Mouse (Mus musculus) ovary, postnatal 36 days (tissue): Measurements from ENCODE around the gene Armc9.
A peak's percentile ranks its signal among the peaks of the same experiment; 100 is the strongest.

Experiments used
- DNase-seq: peaks from one replicate; pipeline ENCODE4 v3.0.0; 2022; ENCODE audit warnings: low spot score, mixed read lengths

The Armc9 gene

DNA sequence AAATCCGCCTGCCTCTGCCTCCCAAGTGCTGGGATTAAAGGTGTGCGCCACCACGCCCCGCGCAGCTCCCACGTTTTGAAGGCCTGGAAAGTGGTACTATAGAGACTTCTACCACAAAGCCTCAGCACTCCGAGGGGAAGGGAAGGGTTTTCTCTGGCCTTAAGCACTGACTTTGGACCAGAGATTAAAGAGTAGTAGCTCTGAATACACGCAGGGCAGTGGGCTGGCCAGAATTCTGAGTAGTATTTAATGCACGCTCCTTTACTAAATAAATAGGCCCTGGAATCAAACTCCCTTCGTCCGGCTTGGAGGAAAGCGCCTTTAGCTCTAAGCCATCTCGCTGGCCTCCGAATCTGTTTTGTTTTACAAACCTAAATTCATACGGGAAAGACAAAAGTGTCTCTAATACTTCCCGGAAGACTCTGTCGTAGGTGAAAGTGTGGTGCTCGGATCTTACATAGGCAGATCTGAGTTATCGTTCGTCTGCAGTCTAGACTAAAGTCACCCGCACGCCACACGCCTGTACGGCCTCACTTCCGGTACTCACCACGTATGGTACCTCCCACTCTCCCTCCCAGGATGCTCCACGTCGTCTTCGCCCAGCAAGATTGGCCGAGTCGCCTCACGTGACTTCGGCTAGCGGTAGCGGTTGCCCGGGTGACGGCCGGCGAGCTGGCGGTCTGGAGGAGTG is at the start of gene Armc9:
Armc9 (plus strand) TSS at position 648 of the 691 bp plus-strand sequence.
- DNase-seq: peak; percentile 93

DNA sequence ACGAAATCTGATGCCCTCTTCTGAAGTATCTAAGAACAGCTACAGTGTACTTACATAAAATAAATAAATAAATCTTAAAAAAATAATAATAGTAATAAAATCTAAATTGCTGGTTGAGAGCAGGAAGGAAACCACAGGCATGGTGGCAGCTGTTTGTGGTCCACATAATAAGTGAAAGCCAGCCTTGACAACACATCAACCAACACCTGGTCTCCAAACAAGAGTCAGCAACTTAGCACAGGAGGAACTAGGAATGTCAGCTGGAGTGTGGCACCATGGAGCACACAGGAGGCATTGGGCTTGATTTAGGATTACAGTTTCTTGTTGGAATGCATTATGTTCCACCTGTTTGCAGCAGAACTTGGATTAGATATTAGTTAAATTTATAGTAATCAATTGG is 49.5 kb upstream of the Armc9 start:
- DNase-seq: no peak

DNA sequence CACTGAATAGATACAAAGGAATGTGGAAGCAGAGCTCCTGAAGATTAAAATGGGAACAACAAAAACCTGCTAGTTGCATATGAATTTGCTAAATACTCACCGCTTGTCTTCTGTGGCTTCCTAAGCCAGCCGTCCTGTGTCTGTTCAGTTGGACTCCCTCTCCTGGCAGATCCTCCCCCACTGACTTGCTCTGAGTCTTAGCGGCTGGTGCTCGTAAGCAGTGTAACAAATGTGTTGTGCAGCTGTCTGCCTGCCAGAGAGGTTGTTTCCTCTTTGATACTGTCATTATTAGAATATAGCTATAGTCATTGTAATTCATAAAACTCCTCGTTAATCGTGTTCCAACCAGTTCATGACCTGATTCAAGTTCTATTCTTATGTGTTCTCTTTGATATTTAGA is 42.8 kb upstream of the Armc9 start, which contains the start of gene Htr2b:
Htr2b (minus strand) TSS at position 192 of the 400 bp plus-strand sequence.
- DNase-seq: peak; percentile 21

DNA sequence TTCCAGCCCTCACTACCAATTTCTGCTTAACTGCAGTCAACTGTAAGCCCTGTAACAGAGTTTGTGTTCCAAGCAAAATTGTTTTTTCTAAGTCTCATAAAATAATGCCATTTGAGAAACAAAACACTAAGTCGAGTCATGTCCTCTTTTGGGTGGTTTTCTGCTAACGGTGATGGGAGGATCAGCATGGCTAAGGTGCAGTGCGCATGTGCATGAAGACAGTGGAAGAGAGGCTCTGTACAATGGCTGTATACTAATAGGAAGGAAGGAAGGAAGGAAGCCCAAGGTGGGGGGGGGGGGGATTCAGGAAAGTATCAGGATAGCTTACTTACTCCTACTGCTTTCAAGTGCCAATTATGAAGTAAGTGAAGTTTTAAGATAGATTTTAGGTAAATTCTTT is 40.4 kb upstream of the Armc9 start:
- DNase-seq: no peak

DNA sequence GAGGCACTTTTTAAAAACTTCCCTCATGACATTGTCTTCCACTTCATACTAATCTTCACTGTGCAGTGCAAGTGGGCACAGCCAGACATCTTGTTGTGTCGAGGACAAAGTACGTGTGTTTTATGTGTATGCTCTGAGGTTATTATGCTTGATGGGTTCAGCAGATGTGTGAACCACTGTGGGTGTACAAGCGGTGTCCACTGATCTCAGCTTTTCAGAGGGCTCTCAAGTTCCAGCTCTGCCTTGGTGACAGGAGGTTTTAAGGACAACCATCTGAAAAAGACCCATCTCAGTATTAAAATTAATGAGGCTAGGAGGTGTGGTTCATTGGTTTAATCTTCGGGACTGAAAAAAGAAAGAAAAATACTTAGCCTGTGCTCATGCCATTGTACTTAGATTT is 35.0 kb upstream of the Armc9 start:
- no peak for DNase-seq

DNA sequence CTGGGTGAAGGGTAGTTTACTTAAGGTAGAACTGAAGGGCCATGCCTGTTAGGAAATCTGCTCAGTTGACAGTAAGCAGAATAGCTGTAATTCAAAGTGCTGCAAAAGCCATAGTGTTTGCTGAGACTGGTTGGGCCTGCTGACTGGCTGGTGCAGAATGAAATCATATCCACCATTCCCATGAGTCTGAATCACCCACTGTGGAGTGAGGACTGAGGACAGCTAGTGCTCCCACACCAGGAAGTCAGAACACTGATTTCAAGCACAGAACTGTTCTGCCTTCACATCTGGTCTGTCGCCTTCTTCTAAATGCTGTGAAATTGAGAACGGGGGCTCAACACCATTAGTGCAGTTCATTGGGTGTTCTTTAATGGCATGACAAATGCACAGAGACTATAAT is 28.5 kb upstream of the Armc9 start:
- DNase-seq: no peak

DNA sequence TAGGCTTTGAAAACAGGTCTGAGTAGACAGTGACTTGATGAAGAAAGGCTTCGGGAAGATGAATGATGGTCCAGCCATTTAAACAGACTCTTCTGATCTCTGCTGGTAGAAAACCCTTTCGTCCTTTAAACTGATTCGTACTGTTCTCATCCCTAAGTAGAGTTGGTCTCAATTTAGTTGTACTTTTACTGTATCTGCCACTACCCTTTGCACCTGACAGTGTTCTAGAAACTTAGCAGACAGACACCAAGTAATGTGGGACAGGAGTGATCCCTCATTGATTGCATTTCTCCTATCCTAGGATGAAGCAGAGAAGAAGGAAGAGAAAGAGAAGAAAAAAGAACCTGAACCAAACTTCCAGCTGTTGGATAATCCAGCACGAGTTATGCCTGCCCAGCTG is 21.2 kb upstream of the Armc9 start, which contains the start of gene Gm21972:
Gm21972 (plus strand) TSS at position 301 of the 400 bp plus-strand sequence.
- DNase-seq: no peak

DNA sequence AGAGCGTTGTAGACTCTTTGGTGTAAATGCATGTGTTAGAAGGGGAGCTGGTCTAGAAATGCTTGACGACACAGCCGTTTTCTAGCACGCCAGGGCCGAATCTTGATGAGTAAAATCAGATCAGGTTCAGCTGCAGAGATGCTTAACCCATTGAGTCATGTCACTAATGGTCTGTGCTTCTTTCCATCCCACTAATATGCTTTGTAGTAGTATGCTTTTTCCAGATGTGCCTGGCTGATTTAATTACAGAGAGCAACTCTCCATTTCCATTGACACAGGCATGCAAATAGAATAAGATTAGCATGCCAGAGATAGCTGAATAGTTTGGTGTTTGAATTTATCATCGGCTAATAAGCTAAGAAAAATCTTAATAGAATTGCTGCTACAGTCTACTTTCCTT is 19.3 kb upstream of the Armc9 start:
- DNase-seq: no peak

DNA sequence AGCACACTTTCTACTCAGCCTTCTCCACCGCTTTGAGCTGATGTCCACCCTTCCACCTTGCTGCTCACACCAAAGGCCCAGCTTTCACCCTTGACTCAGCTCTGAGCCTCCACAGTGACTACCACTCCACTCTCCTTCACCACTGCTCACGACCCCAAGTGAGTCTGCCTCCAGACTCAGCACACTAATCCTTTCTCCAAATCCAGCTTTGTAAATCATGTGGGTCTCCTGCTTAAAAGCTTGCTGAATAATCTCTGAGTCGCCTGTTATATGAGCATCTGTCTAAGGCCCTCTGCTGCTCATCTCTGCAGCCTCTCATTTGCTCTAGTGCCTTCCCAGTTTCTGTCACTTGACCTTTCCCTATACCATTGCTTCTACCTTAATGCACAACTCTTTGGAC is 13.5 kb upstream of the Armc9 start:
- DNase-seq: no peak

DNA sequence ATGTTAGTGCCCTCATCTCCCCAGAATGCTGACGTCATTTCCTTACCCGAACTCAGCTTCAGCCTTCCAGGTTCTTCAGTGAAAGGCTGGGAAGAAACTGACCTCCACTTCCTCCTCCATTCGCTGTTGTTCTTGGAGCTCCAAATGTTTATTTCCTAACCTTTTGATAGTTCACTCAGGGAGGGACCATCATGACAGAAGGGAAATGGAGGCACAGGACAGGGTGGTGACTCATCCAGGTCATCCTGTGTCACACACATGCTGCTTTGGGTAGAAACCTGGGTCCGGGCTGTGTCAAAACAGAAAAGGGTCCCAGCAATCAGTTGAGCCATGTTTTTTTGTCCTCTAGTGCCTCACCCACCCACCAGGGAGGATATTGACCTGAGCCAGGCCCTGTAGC is 11.4 kb upstream of the Armc9 start:
- DNase-seq: no peak

DNA sequence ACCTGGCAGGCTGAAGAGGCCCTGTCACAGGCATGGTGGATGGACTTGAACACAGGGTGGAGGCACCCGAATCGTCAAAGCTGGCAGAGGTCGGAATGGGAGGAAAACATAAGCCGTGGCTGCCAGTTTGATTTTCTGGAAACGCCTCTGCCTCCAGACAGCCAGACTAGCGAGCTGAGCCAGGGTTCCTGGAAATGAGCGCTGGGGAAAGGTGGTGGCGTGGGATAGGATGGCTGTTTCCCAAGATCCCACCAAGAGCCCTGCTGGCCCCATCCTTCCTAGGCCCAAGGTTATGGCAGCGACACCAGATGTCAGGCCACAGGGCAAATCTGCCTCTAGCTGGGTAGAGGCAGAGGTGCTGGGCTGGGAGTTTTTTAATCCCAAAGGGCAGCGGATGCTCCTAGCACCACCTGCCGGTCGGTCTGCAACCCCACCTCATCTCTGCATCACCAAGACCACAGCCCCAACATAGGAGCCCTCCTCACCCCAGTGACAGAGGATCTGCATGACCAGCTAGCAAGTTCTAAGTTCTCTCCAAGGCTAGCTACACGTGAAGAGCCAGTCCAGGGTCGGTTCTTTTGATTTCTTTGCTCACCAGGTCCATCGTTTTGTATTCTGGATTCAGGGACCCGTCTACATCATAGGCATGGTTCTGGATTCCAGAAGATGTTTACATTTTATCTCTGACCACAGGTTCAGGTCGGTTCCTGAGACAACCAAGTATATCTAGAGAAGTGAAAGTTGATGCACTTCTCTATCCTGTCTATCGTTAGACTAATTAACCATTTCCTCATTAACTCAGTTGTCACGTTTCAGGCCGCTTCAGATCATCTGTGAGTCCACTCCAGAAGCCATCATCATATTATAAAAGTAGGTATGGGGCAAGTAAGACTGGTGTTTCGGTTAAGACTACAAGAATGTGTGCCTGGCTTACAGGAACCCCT is 10.3 kb upstream of the Armc9 start:
- peak; percentile 15 for DNase-seq

DNA sequence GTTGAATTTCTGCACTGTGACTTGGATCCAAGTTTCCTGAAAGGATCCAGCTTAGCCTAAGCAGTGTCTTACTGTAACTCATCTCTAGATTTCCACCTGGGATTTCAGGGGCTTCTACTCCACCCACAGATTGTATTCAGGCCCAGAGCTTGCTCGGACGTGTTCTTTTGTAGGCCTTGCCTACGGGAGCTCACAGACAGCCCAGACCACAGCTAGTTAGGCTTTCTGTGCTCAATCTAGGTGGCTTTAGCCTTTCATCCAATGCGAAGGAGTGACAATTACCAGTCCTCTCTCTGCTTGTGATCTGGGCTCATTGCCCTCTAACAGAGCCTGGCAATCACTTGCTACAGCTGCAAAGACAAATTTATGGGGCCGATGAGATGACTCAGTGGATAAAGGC is 8.3 kb upstream of the Armc9 start:
- no peak for DNase-seq

DNA sequence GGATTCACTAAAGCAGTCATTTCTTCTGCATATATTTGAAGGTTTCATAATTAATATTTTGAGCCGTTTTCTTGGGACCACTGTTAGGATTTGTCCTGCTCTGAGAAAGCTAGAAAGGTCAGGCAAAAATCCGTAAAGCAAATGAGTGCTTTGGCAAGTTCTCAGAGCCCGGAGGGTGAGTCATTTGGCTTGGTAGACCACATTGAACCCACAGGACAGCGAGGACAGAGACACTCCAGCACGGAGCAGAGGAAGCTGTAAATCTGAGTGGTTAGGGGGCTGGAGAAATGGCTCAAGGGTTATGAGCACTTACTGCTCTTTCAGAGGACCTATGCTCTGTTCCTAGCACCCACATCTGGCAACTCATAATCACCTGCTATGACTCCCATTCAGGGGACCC is 7.0 kb upstream of the Armc9 start:
- DNase-seq: no peak

DNA sequence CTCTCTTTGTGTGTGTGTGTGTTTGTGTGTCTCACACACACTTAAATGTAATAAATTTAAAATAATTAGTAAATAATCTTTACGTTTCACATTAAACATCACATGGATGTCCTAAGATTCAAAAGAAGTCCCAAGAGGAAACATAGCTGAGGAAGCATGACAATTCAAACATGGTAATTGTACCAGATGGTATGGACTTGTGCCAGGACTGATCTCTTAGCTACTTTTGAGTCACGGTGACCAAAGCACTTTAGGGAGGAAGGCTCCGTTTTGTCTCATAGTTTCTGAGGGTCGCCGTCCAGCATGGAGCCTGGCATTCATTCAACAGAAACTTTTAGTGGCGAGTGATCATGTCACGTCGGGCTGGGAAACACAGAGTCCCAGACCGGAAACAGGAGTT is 6.4 kb upstream of the Armc9 start:
- no peak for DNase-seq

DNA sequence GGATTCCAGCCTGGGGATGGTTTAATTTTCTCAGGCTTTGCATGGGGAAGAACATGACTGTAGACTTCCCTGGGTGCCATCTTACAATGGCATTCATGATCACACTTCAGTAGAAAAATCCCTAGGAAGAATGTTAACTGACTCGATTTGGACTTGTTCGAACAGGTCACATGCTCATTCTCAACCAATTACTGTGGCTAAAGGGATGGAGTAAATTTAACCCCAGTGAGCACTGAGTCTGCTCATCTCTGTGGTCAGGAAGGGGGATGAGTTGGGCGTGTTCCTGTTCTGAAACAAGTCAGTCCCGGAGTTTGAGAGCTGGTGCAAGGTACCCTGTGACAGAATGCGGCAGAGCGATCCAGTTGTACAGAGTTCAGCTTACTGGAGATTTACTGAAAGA is 3.7 kb upstream of the Armc9 start:
- no peak for DNase-seq

DNA sequence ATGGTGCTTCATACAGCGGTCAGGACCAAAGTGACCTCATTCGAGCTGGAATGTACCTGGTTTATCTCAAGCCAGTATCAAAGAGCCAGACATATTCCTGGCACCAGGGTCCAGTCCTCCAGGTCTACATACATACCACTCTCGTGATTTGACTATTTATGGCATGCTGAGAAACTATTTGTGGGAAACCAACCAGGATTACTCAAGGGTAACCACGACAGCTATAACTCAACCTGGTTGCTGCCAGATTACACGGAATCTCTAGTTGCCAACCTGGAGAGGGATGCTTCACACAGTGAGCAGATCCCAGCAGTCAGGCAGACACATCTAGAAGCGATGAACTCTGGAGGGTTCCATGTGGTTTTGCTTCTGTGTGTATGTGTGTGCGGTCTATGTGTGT is 3.2 kb upstream of the Armc9 start:
- DNase-seq: no peak

DNA sequence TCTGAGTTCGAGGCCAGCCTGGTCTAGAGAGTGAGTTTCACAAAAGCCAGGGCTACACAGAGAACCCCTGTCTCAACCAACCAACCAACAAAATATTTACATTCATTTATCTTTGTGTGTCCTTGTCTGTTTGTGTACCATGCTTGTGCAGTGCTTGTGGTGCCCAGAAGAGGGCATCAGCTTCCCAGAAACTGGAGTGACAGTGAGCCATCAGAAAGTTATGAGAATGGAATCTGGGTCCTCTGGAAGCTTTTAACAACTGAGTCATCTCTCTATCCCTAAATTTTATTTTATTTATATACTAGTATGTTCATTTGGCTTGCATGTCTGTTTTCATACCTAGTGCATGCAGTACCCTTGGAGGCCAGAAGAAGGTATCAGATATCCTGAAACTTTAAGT is 2.0 kb upstream of the Armc9 start:
- DNase-seq: no peak

DNA sequence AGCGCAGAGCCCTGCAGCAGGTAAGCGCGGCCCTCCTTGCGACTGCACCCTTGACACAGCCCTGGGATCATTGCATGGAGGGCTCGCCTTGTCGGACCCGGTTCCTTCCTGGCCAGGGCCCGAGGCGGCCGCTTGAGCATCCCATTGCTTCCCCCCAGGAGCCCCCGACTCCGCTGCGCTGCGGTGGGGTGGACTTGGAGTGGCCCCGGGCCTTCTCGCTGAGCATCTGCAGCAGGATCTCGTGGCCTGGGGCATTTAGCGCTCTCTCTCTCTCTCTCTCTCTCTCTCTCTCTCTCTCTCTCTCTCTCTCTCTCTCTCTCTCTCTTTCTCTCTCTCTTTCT is 214 bp downstream of the Armc9 start:
- DNase-seq: no peak

DNA sequence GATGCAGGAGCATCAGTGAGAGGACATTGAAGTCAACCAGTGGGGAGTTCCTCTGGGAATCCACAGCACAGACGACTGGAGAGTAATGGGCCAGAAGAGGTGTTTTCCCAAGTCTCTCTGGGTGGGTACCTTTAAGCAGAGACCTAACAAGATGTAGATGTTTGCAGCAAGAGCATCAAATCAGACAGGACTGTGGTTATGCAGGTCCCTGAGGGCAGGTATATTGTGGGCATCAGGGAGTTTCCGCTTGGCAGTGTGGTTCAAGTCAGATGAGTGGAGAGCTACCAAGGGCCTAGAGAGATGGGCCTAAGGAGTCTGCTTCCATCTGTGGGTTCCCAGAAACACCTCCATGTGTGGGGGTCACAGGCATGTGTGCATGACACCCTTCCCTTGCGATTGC is 1.5 kb downstream of the Armc9 start:
- DNase-seq: no peak

DNA sequence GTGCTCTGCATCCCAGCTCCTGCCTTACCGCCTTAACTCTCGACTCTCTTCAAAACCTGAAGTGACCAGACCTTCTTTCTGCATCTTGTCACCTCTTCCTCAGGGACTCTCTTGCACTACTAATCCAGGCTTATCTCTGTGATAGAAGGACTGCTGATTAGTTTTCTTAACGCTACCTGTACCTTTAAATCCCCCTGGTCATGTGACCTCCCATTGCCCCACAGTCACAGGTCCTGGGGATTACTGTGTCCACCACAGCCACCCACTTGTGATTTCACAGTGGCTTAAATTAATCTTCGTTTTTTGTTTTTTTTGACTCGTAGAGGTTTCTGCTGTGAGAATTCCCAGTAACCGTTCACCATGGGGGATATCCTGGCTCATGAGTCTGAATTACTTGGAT is 2.0 kb downstream of the Armc9 start:
- DNase-seq: no peak

DNA sequence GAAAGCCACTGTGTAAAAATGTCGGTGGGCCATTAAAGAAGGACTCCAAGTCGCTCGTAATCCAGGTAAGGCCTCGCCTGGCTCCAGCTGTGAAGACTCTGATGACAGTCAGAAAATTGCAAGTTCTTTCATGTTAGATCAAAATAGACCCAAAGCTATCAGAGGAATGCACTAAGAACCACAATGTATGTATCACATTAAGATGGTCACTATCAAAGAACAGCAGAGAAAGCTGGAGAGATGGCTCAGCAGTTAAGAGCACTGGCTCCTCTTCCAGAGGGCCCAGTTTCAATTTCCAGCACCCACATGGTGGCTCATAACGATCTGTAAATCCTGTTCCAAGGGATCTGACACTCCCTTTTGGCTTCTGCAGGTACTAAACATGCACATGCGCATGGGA is 5.5 kb downstream of the Armc9 start:
- no peak for DNase-seq

DNA sequence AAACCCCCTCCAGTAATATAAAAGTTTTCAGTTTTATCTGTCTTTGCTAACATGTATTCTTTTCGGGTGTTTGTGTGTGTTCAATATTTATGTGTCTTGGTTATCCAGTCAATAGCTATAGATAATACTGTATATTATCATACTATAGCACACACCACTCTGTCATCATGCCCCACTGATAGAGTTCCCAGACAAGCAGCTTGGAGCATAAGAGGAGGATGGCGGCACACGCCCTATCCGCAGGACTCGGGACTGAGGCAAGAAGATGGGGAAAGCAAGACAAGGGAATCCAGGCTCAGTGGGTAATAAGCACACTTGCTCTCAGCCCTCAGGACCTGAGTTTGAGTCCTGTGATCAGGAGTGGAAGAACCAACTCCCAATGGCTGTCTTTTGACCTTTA is 5.9 kb downstream of the Armc9 start:
- DNase-seq: no peak

DNA sequence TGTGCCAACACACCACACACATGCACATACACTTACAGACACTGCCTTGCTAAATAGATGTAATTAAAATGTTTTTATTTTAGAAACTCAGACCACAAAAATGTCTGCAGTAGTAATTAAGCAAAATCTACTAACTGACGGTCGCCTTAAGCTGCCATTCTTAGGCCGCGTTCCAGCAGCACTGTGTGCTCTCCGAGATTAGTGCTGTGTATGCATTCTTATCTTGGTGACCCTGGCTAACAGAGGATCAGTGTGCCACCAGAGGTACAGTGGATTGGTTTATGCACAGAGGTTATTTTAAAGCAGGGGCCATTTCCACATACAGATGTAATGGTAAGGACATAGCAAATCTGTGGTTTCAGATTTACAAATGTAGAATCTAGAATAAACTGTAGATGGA is 6.5 kb downstream of the Armc9 start:
- no peak for DNase-seq

DNA sequence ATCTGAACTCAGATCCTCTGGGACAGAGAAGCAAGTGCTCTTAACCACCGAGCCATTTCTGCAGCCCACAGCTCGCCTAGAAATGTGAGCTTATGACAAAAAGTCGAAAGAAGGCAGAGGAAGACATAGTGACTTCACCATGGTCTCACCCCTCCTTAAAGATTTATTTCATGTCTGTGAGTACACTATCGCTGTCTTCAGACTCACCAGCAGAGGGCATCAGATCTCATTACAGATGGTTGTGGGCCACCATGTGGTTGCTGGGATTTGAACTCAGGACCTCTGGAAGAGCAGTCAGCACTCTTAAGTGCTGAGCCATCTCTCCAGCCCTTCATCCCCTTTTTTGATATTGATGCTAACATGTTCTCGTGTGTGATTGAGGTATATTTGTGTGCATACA is 20.0 kb downstream of the Armc9 start:
- DNase-seq: no peak
